Mouse (Mus musculus) heart, postnatal 0 days (tissue): Measurements from ENCODE around the gene Ribc2.

Source experiments
- CTCF ChIP-seq: IDR thresholded peaks from 2 replicates; pipeline ENCODE4 v1.5.1; 2016; ENCODE audit warnings: antibody characterized with exemption, control low read depth, low read depth
- EP300 ChIP-seq: IDR thresholded peaks from 2 replicates; pipeline ENCODE4 v1.6.1; 2016; ENCODE audit warnings: antibody characterized with exemption, low read depth

DNA sequence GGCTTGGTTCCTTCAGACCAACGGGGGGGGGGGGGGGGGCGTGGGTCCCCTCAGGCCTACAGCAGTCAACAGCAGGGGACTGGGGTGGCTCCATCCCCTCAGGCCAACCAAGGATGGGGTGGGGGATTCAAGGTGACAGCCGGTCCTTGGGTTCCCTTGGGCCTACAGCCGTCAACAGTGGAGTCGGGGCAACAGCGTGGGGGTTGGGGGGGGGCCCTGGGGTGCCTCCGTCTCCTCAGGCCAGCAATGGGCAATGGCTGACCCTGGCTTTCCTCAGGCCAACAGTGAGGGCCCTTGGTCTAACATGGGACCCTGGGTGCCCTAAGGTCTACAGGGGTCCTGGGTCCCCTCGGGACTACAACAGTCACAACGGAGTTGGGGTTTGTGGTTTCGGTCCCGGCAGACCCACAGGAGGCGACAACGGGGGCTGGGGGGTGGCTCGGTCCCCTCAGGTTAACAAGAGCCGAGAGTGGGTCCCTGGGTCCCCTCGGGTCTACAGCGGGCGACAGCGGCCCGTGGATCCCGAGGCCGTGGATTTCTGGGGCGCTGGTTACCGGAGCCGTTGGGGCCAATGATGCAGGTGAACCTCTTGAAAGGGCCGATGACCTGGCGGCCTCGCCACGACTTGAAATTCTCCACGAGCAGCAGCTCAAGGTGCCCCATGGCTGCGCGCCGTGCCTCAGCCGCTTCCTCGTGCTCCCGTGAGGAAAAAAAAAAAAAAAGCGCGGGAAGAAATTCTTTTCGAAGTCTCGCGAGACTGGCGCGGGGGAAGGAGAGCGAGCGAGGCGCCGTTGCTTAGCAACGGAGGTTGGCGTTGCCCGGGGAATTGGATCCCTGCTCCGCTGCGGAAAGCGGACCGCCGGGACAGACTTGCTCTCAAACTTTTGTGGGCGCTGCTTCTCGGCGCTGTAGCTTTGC is at the start of gene Ribc2, which contains the start of gene Smc1b:
- TF ChIP-seq EP300 (no peak), CTCF (no peak)
